Mouse (Mus musculus) neural tube, embryonic 12.5 days (tissue): ENCODE data around the gene Armc5. TPM values are rescaled to one million over a fixed set of nuclear protein-coding genes. Genes with fewer than 3 reads are reported as not detected.

Source experiments
- ATAC-seq: fragments of 200-750 bp; cut with Nextera tagmentation; 2 replicates; pipeline ENCODE4 v1.8.0; 2017; ENCODE audit warnings: low read depth, mild to moderate bottlenecking, moderate TSS enrichment, moderate library complexity; ENCODE audit not compliant: low FRiP score
- H3K27ac ChIP-seq: fragments of 300-500 bp; sonication (generic); 2 replicates; pipeline ENCODE4 v1.5.1; 2016
- H3K27me3 ChIP-seq: fragments of 300-500 bp; sonication (generic); replicated peaks from 2 replicates; pipeline ENCODE4 v1.6.1; 2016; ENCODE audit warnings: mild to moderate bottlenecking
- H3K36me3 ChIP-seq: fragments of 300-500 bp; sonication (generic); 2 replicates; pipeline ENCODE4 v1.6.1; 2016; ENCODE audit warnings: mild to moderate bottlenecking
- H3K4me1 ChIP-seq: fragments of 300-500 bp; sonication (generic); 2 replicates; pipeline ENCODE4 v1.6.1; 2016
- H3K4me2 ChIP-seq: fragments of 300-500 bp; sonication (generic); replicated peaks from 2 replicates; pipeline ENCODE4 v1.6.1; 2016; ENCODE audit warnings: mild to moderate bottlenecking
- H3K4me3 ChIP-seq: fragments of 300-500 bp; sonication (generic); 2 replicates; pipeline ENCODE4 v1.5.1; 2016
- H3K9ac ChIP-seq: fragments of 300-500 bp; sonication (generic); 2 replicates; pipeline ENCODE4 v1.6.1; 2016; ENCODE audit warnings: mild to moderate bottlenecking
- H3K9me3 ChIP-seq: fragments of 300-500 bp; sonication (generic); 2 replicates; pipeline ENCODE4 v1.6.1; 2016; ENCODE audit warnings: mild to moderate bottlenecking
- WGBS: fragments of 180-500 bp; shearing (Covaris S2); methylation state at CpG from one replicate; pipeline ENCODE4 v1.1.7; 2016; 5-methylcytosine and 5-hydroxymethylcytosine counted together
- microRNA-seq: library from miRNA; unstranded; fragments of <30 nt; microRNA quantifications from one replicate; pipeline ENCODE4, GENCODE M21; 2017
- polyA plus RNA-seq: library from polyadenylated mRNA; unstranded; fragments of >200 nt; fragmentation: Nextera tagmentation; extraction: Ambion mirVana; gene quantifications from 2 replicates; pipeline ENCODE4 v1.2.1, GENCODE M21; 2016

Gene Armc5
- polyA plus RNA-seq, 1 experiment from 2014 or later: 17.3 TPM

DNA sequence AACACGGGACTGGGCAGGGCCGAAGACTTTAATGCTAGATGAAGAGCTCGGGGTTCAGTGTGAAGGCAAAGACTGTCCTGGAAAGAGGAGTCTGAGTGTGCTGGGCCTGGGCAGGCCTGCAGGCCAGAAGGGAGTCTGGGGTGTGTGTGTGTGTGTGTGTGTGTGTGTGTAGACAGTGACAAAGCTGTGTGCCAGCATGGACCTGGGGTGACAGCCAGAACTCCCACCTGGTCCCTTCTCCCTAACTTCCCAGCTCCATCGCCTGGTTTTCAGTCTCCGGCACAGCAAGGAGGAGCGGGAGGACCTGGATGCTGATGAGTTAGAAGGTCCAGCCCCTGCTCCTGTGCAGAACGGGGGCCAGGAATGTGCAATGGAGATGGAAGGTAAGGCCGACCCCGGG, 34.4 kb downstream of the Armc5 start:
- Histone ChIP-seq H3K4me3 (no peak overlapping the region), H3K9ac (no peak overlapping the region), H3K36me3 (peaks cover 58% of the 10 kb centered on the region), H3K27ac (no peak overlapping the region), H3K9me3 (no peaks in the 10 kb centered on the region), H3K4me2 (no peak overlapping the region), H3K27me3 (no peaks in the 10 kb centered on the region), H3K4me1 (no peaks in the 10 kb centered on the region)
- 94% methylated on average over 9 of the region's 9 CpGs for WGBS
- no peak for ATAC-seq

DNA sequence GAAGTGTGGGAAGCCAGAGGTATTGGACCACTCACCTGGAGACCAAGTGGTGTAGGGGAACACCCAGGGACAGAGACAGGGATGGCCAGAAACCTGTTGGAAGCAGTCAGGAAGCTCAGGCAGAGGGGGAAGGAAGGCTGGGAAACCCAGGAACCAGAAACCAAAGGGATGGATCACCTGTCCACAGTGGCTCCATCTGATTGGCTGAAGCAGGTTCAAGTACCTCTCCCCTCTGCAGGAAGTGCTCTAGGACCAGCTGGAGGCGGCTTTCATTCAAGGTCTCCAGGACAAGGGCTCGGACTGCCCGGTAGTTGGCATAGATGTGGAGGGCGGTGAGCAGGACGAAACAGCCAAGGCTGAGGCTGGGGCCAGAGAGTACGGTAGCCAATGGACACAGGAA, 38.9 kb downstream of the Armc5 start:
- Histone ChIP-seq H3K36me3 (peaks cover 57% of the 10 kb centered on the region), H3K4me2 (no peak overlapping the region), H3K9ac (no peak overlapping the region), H3K27ac (no peak overlapping the region), H3K27me3 (no peaks in the 10 kb centered on the region), H3K4me1 (peaks cover 3% of the 10 kb centered on the region), H3K9me3 (no peaks in the 10 kb centered on the region), H3K4me3 (no peak overlapping the region)
- 88% methylated on average over 6 of the region's 6 CpGs for WGBS
- ATAC-seq: no peak

DNA sequence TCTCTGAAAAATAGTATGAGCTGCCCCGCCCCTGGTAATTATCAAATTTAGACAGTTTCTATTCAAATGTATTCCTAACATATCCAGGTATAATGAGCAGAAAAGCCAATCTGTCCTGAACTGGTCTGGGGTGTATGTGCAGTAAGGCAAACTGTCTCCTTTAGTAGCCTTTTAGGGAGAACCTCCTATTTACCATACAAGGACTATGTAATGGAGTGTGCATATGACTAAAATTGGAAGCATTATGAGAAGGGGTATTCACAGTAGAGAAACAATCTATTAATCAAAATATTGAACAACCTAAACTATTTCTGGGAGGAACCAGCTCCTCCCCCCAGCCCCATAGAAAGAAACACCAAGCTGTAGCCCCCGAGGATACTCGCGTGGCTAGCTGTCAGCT, 42.6 kb downstream of the Armc5 start:
- 94% methylated on average over 4 of the region's 4 CpGs for WGBS
- peaks cover 23% of the 10 kb centered on the region for H3K36me3 ChIP-seq

DNA sequence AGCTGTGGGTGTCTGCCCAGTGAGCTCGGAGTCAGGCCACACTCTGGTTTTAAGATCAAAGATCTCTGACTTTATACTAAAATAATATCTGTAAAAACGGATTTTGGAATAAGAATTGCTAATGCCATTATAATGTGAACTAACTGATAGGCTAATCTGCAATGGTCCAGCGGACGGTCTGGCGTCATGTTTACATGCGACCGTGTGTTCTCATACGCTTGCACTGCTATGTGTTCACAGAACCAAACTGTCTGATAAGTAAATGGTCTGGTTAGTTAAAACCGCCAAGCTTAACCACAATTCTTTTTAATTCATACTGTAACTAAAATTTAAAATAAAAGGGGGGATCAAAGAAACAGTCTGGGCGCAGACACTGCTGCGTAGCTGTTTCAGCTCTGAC, 44.6 kb downstream of the Armc5 start:
- no peak overlapping the region for H3K27ac ChIP-seq
- no peak overlapping the region for H3K4me3 ChIP-seq
- no peak for ATAC-seq
- no peak overlapping the region for H3K9ac ChIP-seq
- H3K4me2 ChIP-seq: no peak overlapping the region
- 80% methylated on average over 11 of the region's 11 CpGs for WGBS
- no peaks in the 10 kb centered on the region for H3K9me3 ChIP-seq
- H3K4me1 ChIP-seq: peaks cover 20% of the 10 kb centered on the region
- peaks cover 7% of the 10 kb centered on the region for H3K36me3 ChIP-seq
- H3K27me3 ChIP-seq: no peaks in the 10 kb centered on the region

More for the DNA sequence above, 42.6 kb downstream of the Armc5 start:
- Histone ChIP-seq H3K4me3 (no peak overlapping the region), H3K27me3 (no peaks in the 10 kb centered on the region), H3K9me3 (no peaks in the 10 kb centered on the region), H3K4me1 (peaks cover 20% of the 10 kb centered on the region), H3K27ac (no peak overlapping the region), H3K4me2 (no peak overlapping the region), H3K9ac (no peak overlapping the region)
- ATAC-seq: no peak

DNA sequence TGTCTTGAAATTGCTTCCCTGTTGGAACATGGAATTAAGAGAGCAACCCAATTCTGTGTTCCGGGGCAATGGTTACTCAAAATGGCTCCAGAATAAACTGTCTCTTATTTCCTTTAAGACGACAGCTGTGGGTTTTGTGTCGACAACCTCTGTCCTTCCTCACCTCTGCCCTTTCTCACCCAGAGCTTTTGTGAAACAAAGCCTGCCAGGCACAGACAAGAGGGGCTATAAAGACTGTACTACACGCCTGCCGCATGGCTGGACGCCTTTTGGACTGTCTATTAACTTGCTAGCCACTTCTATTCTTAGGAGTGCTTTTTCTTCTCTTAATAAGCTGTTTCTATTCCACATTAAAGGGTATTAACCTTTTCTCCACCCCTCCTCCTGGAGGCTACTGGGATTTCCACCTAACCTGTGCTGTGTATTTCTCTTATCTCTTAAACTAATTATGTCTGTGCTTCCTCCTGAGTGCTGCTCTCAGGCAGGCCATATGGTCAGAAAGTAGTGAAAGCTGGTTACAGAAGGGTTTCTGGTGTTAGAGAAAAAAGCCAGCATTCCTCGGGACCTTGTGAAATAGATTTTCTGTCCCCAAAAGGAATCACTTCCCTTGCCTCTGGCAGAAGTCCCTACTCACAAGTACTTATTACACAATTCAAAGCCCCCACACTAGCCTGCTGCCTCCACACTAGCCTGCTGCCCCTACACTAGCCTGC, 45.5 kb downstream of the Armc5 start:
- ATAC-seq: no peak

DNA sequence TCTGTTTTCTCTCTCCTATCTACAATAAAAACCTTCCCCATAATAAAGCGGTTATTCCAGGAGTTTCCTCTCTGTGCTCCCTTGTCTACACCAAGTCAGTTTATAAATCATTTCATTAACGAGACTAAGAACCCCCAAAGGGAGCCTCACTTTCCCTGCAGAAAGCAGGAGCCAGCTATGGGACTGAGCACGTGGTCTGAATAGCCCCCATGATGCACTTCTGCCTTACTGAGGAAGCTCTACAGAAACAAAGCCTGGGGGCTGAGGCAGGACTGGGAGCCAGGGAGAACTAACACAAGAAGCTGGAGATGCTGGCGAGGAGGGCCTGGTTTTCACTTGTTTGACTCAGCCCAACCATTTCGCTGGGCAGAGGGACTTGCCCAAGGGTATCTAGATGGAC, 46.9 kb downstream of the Armc5 start:
- Histone ChIP-seq H3K9ac (no peak overlapping the region), H3K36me3 (peaks cover 19% of the 10 kb centered on the region), H3K27me3 (no peaks in the 10 kb centered on the region), H3K4me2 (no peak overlapping the region), H3K4me3 (no peak overlapping the region), H3K4me1 (peaks cover 23% of the 10 kb centered on the region), H3K27ac (no peak overlapping the region), H3K9me3 (no peaks in the 10 kb centered on the region)
- ATAC-seq: no peak
- 35% methylated on average over 5 of the region's 5 CpGs for WGBS

More for the DNA sequence above, 45.5 kb downstream of the Armc5 start:
- 6% methylated on average over 7 of the region's 7 CpGs for WGBS
- H3K27me3 ChIP-seq: no peaks in the 10 kb centered on the region
- H3K27ac ChIP-seq: peak overlapping the region; percentile 8; the same call in 1 of the 2 replicates
- H3K9me3 ChIP-seq: no peaks in the 10 kb centered on the region
- peaks cover 18% of the 10 kb centered on the region for H3K4me1 ChIP-seq
- no peak overlapping the region for H3K4me2 ChIP-seq
- no peak overlapping the region for H3K9ac ChIP-seq
- H3K4me3 ChIP-seq: no peak overlapping the region
- peaks cover 15% of the 10 kb centered on the region for H3K36me3 ChIP-seq

DNA sequence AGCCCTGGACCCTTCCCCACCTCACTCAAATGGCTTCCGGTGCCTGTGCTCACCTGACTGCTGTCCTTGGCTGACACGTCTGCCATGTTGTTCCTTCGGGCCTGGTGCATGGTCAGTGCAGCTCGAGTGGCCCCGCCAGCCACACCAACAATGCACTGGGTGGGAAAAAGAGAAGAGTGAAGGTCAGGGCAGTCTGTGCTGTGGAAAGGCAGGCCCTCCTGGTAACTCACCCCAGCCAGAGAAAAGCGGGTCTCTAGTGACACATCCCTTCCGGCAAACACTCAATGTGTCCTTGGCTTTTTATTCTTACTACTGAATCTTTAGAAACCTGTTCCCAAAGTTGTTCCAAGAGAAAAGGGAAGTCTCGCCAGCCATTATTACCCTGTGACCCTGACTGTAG, 47.9 kb downstream of the Armc5 start:
- 91% methylated on average over 8 of the region's 8 CpGs for WGBS
- Histone ChIP-seq H3K36me3 (peaks cover 19% of the 10 kb centered on the region), H3K27me3 (no peaks in the 10 kb centered on the region), H3K9ac (no peak overlapping the region), H3K9me3 (no peaks in the 10 kb centered on the region), H3K4me2 (no peak overlapping the region), H3K4me1 (peaks cover 28% of the 10 kb centered on the region), H3K4me3 (no peak overlapping the region), H3K27ac (no peak overlapping the region)
- ATAC-seq: no peak

DNA sequence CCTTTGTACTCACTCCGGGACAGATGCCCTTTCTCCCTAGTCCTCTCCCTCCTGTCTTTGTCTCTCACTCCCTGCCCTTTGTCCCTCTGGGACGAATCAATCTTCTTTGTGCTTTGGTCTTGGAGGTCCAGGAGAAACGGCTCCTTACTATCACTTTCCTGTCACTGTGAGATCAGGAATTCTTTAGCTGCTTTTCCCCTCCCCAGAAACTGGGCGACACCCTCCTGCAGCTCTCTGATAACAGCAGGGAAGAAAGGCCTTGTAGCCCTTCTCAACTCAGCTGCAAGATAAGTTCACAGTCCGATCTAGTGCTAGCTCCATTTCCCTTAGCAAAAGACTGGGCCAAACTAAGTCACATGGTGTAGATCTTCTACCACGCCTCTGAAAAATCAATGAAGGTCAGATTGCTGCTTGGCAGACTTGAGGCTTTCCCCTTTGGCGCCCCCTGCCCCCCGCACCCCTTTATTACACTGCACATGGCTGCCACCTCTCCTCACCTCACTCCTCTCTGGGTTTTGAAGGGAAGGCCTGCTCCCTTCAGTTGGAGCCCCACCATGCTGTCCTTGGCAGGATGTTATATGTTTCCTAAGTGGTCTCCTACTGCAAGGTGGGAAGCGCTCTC, 51.9 kb downstream of the Armc5 start:
- H3K36me3 ChIP-seq: peaks cover 13% of the 10 kb centered on the region
- H3K4me3 ChIP-seq: no peak overlapping the region
- H3K27ac ChIP-seq: no peak overlapping the region
- no peak overlapping the region for H3K4me2 ChIP-seq
- H3K9me3 ChIP-seq: no peaks in the 10 kb centered on the region
- no peak overlapping the region; the same call in 1 of the 2 replicates for H3K9ac ChIP-seq
- H3K4me1 ChIP-seq: peaks cover 12% of the 10 kb centered on the region
- no peaks in the 10 kb centered on the region for H3K27me3 ChIP-seq
- 0 out of 2 replicates have a peak, but pooled peaks have one; percentile 29 for ATAC-seq
- 17% methylated on average over 9 of the region's 9 CpGs for WGBS

Small RNA genes within 50 kb of the gene (microRNA-seq; reads per million reads assigned to microRNA genes)
- gene Mir3103: not detected

Other genes with a start within 250 kb of the Armc5 start
- 6.5 and 6.9 TPM in 2 replicates for gene Pycard, start 243.5 kb upstream of the Armc5 start, polyA plus RNA-seq
- gene Trim72, start 233.4 kb upstream of the Armc5 start, polyA plus RNA-seq: 0.23 TPM in 1 of 2 replicates, not detected in the other
- gene Itgam, start 174.7 kb upstream of the Armc5 start, polyA plus RNA-seq: 0.91 and 1.1 TPM in 2 replicates
- gene Gm49368, start 174.7 kb upstream of the Armc5 start, polyA plus RNA-seq: not detected in 2 replicates
- not detected in 2 replicates for gene Itgax, start 107.8 kb upstream of the Armc5 start, polyA plus RNA-seq
- gene Itgad, start 83.0 kb upstream of the Armc5 start, polyA plus RNA-seq: not detected in 2 replicates
- 2.1 and 3.3 TPM in 2 replicates for gene Cox6a2, start 31.0 kb upstream of the Armc5 start, polyA plus RNA-seq
- 10.7 and 12.6 TPM in 2 replicates for gene 9130023H24Rik, start 689 bp downstream of the Armc5 start, polyA plus RNA-seq
- 38.1 and 38.3 TPM in 2 replicates for gene Tgfb1i1, start 9.5 kb downstream of the Armc5 start, polyA plus RNA-seq
- gene Slc5a2, start 28.3 kb downstream of the Armc5 start, polyA plus RNA-seq: not detected in 2 replicates
- 20.1 and 23.3 TPM in 2 replicates for gene BC017158, start 60.8 kb downstream of the Armc5 start, polyA plus RNA-seq
- gene Rgs10, start 181.4 kb downstream of the Armc5 start, polyA plus RNA-seq: 18.6 and 22.7 TPM in 2 replicates
- gene Tial1, start 224.4 kb downstream of the Armc5 start, polyA plus RNA-seq: 29.4 and 30.9 TPM in 2 replicates